Mouse (Mus musculus) MEL (cell line): ENCODE results near the gene Oxnad1. TPM values are rescaled to one million over a fixed set of nuclear protein-coding genes. Genes with fewer than 3 reads are reported as not detected.
A peak's percentile ranks its signal among the peaks of the same experiment; 100 is the strongest.

ENCODE experiments used
- DNase-seq: peaks from one replicate; pipeline ENCODE4 v3.0.0; 2011; ENCODE audit warnings: low read depth, low spot score
- H3K27ac ChIP-seq: 2 replicates; pipeline ENCODE4 v1.5.1; 2012; ENCODE audit warnings: low read depth, mild to moderate bottlenecking, control low read depth, low read length, moderate library complexity; ENCODE audit not compliant: control insufficient read depth
- H3K27me3 ChIP-seq, 2 experiments: fragments of 150-350 bp in 1 of 2; sonication (generic) in 1 of 2; 2 replicates each; pipeline ENCODE4 v1.6.1; 2012; ENCODE audit warnings: low read length in 2 of 2, mild to moderate bottlenecking in 2 of 2, improper control_type of control experiment in 1 of 2, moderate library complexity in 1 of 2; ENCODE audit not compliant: insufficient read depth in 2 of 2, control insufficient read depth in 1 of 2
- H3K36me3 ChIP-seq, 2 experiments: 2 replicates each; pipeline ENCODE4 v1.6.1; 2012 to 2014; ENCODE audit warnings: low read length in 2 of 2, improper control_type of control experiment in 1 of 2, inconsistent platforms in 1 of 2, mild to moderate bottlenecking in 1 of 2; ENCODE audit not compliant: insufficient read depth in 2 of 2, control insufficient read depth in 1 of 2
- H3K4me1 ChIP-seq, 2 experiments: fragments of 150-350 bp in 1 of 2; sonication (generic) in 1 of 2; 2 replicates each; pipeline ENCODE4 v1.6.1; 2012; ENCODE audit warnings: low read length in 2 of 2, improper control_type of control experiment in 1 of 2, mild to moderate bottlenecking in 1 of 2; ENCODE audit not compliant: insufficient read depth in 2 of 2, control insufficient read depth in 1 of 2
- H3K4me3 ChIP-seq, 2 experiments: fragments of 150-350 bp in 1 of 2; sonication (generic) in 1 of 2; 2 replicates each; pipeline ENCODE4 v1.5.1; 2012; ENCODE audit warnings: low read depth in 2 of 2, low read length in 2 of 2, mild to moderate bottlenecking in 2 of 2, moderate library complexity in 2 of 2, control low read depth in 1 of 2, improper control_type of control experiment in 1 of 2; ENCODE audit not compliant: control insufficient read depth in 1 of 2, insufficient read depth in 1 of 2
- H3K79me2 ChIP-seq: 2 replicates; pipeline ENCODE4 v1.6.1; 2012; ENCODE audit warnings: mild to moderate bottlenecking, low read length, moderate library complexity; ENCODE audit not compliant: control insufficient read depth, poor library complexity, insufficient read depth
- H3K9ac ChIP-seq: 2 replicates; pipeline ENCODE4 v1.6.1; 2012; ENCODE audit warnings: low read depth, mild to moderate bottlenecking, control low read depth, low read length, moderate library complexity; ENCODE audit not compliant: control insufficient read depth, poor library complexity, severe bottlenecking
- H3K9me3 ChIP-seq: fragments of 150-350 bp; sonication (generic); replicated peaks from 2 replicates; pipeline ENCODE4 v1.6.1; 2012; ENCODE audit warnings: mild to moderate bottlenecking, low read length, improper control_type of control experiment, moderate library complexity; ENCODE audit not compliant: insufficient read depth
- BHLHE40 ChIP-seq: IDR thresholded peaks from 2 replicates; pipeline ENCODE4 v1.6.1; 2012; ENCODE audit warnings: low read depth, mild to moderate bottlenecking, inconsistent platforms, low read length, improper control_type of control experiment, borderline replicate concordance
- CHD1 ChIP-seq: IDR thresholded peaks from 2 replicates; pipeline ENCODE4 v1.6.1; 2012; ENCODE audit warnings: low read depth, mild to moderate bottlenecking, inconsistent platforms, low read length, improper control_type of control experiment
- CTCF ChIP-seq, 3 experiments: IDR thresholded peaks in 2 of 3; conservative IDR thresholded peaks in 1 of 3; 2 replicates each; pipeline ENCODE4 v1.5.1; 2011 to 2012; ENCODE audit warnings: low read length in 3 of 3, low read depth in 2 of 3, mild to moderate bottlenecking in 2 of 3, improper control_type of control experiment in 1 of 3, inconsistent platforms in 1 of 3, mixed read lengths in 1 of 3, moderate library complexity in 1 of 3; ENCODE audit not compliant: control insufficient read depth in 1 of 3, insufficient read depth in 1 of 3, poor library complexity in 1 of 3, severe bottlenecking in 1 of 3
- E2F4 ChIP-seq: IDR thresholded peaks from 2 replicates; pipeline ENCODE4 v1.6.1; 2011; ENCODE audit warnings: low read depth, low read length, improper control_type of control experiment, borderline replicate concordance
- ETS1 ChIP-seq: IDR thresholded peaks from 2 replicates; pipeline ENCODE4 v1.6.1; 2012; ENCODE audit warnings: low read depth, mild to moderate bottlenecking, inconsistent platforms, low read length, improper control_type of control experiment, moderate library complexity
- GATA1 ChIP-seq: IDR thresholded peaks from 2 replicates; pipeline ENCODE4 v1.6.1; 2011; ENCODE audit warnings: low read depth, low read length, improper control_type of control experiment
- JUND ChIP-seq: IDR thresholded peaks from 2 replicates; pipeline ENCODE4 v1.6.1; 2011; ENCODE audit warnings: low read depth, mild to moderate bottlenecking, improper control_type of control experiment, low read length
- MAFK ChIP-seq: IDR thresholded peaks from 2 replicates; pipeline ENCODE4 v1.6.1; 2011; ENCODE audit warnings: low read depth, mild to moderate bottlenecking, low read length, improper control_type of control experiment, borderline replicate concordance
- MAX ChIP-seq: IDR thresholded peaks from 2 replicates; pipeline ENCODE4 v1.6.1; 2011; ENCODE audit warnings: low read length, improper control_type of control experiment
- MAZ ChIP-seq: IDR thresholded peaks from 2 replicates; pipeline ENCODE4 v1.6.1; 2012; ENCODE audit warnings: low read depth, mild to moderate bottlenecking, inconsistent platforms, low read length, improper control_type of control experiment
- MXI1 ChIP-seq: IDR thresholded peaks from 2 replicates; pipeline ENCODE4 v1.6.1; 2011; ENCODE audit warnings: mild to moderate bottlenecking, low read depth, low read length, improper control_type of control experiment
- MYC ChIP-seq: IDR thresholded peaks from 2 replicates; pipeline ENCODE4 v1.6.1; 2011; ENCODE audit warnings: low read depth, mild to moderate bottlenecking, low read length, improper control_type of control experiment, moderate library complexity
- NELFE ChIP-seq: IDR thresholded peaks from 2 replicates; pipeline ENCODE4 v1.6.1; 2011; ENCODE audit warnings: low read depth, low read length, improper control_type of control experiment
- NRF1 ChIP-seq: IDR thresholded peaks from 2 replicates; pipeline ENCODE4 v1.6.1; 2014; ENCODE audit warnings: low read depth, mild to moderate bottlenecking, inconsistent platforms, low read length, improper control_type of control experiment, moderate library complexity; ENCODE audit not compliant: poor library complexity, insufficient read depth, severe bottlenecking
- POLR2A ChIP-seq, 2 experiments: IDR thresholded peaks; 2 replicates each; pipeline ENCODE4 v1.6.1; 2011 to 2012; ENCODE audit warnings: low read length in 2 of 2, mild to moderate bottlenecking in 2 of 2, control low read depth in 1 of 2, improper control_type of control experiment in 1 of 2, low read depth in 1 of 2, moderate library complexity in 1 of 2; ENCODE audit not compliant: control insufficient read depth in 1 of 2, insufficient read depth in 1 of 2, poor library complexity in 1 of 2
- POLR2AphosphoS2 ChIP-seq: IDR thresholded peaks from 2 replicates; pipeline ENCODE4 v1.6.1; 2011; ENCODE audit warnings: low read length, improper control_type of control experiment
- POLR2AphosphoS5 ChIP-seq: IDR thresholded peaks from 2 replicates; pipeline ENCODE4 v1.6.1; 2012; ENCODE audit warnings: low read depth, borderline replicate concordance, mild to moderate bottlenecking, inconsistent platforms, low read length, moderate library complexity, mixed read lengths
- RCOR1 ChIP-seq: IDR thresholded peaks from 2 replicates; pipeline ENCODE4 v1.6.1; 2012; ENCODE audit warnings: low read depth, mild to moderate bottlenecking, inconsistent platforms, low read length, improper control_type of control experiment
- TBP ChIP-seq: IDR thresholded peaks from 2 replicates; pipeline ENCODE4 v1.8.0; 2011; ENCODE audit warnings: low read depth, low read length, improper control_type of control experiment
- UBTF ChIP-seq: IDR thresholded peaks from 2 replicates; pipeline ENCODE4 v1.6.1; 2012; ENCODE audit warnings: low read depth, mild to moderate bottlenecking, inconsistent platforms, low read length, improper control_type of control experiment, moderate library complexity, borderline replicate concordance; ENCODE audit not compliant: insufficient read depth
- USF2 ChIP-seq, 2 experiments: IDR thresholded peaks; 2 replicates each; pipeline ENCODE4 v1.6.1; 2011 to 2012; ENCODE audit warnings: improper control_type of control experiment in 2 of 2, low read length in 2 of 2, borderline replicate concordance in 1 of 2, inconsistent platforms in 1 of 2, low read depth in 1 of 2, mild to moderate bottlenecking in 1 of 2; ENCODE audit not compliant: insufficient read depth in 1 of 2
- ZMIZ1 ChIP-seq: IDR thresholded peaks from 2 replicates; pipeline ENCODE4 v1.6.1; 2012; ENCODE audit warnings: low read depth, mild to moderate bottlenecking, inconsistent platforms, low read length, improper control_type of control experiment, moderate library complexity
- polyA plus RNA-seq, 2 experiments: library from polyadenylated mRNA; stranded (reverse) in 1 of 2; unstranded in 1 of 2; fragments of >175 nt in 1 of 2; fragments of >200 nt in 1 of 2; gene quantifications; 2 replicates each; pipeline versions ENCODE4 v1.2.1 to v1.2.4; 2012; ENCODE audit warnings: low replicate concordance in 2 of 2, low read depth in 1 of 2; ENCODE audit not compliant: insufficient read length in 2 of 2, insufficient read depth in 1 of 2, missing spikeins in 1 of 2
- total RNA-seq: library from RNA; depleted of rRNA; stranded (reverse); fragments of 300-350 nt; gene quantifications from 2 replicates; pipeline ENCODE4 v1.2.3, GENCODE M21; 2012

Gene Oxnad1
- total and polyA plus RNA-seq, 3 experiments: 54.8 to 244 (median 82.1) TPM

DNA sequence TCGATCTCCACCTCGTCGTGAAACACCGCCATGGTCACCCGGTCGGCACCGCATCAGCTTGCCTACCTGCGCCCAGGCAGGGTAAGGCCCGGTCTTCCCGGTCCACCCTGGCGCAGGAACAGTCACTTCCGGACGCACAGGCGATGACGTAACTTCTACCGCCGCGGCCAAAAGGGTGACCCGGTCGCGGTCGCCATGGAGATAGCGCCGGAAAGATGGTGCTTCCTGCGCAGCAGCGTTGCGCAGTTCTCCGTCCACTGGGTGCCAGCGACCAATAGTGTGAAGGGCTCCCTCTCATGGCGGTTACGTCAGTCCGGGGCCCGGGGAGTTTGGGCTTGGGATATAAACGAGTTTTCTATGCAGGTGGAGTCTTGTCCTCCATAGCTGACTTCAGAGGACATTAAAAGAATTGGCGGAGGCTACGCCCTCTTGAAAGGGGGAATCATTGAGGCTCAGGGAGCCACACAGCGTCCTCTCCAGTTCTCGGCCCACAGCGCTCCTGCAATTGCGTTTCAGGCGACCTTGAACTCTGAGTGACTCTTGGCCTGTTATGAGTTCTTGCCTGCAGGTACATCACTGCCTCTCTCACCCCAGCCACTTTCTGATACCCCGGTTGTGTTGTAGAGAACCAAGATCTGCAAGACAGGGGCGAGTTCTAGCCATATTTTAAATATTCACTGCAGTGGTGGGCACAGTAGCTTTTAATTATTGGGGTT lies 470 bp downstream of the Oxnad1 start, which contains the start of gene Dph3 (continued):
- no peak for TF ChIP-seq UBTF
- TF ChIP-seq POLR2AphosphoS2: peak; percentile 38; the same call in 1 of the 2 replicates
- TF ChIP-seq NRF1: peak; percentile 89
- peak; percentile 82 for TF ChIP-seq NELFE
- TF ChIP-seq CTCF (IDR thresholded peaks at IDR 0.05 in 2 of 3, conservative IDR thresholded peaks at IDR 0.05 in 1 of 3; ENCODE audit: control insufficient read depth in 1 of 3, insufficient read depth in 1 of 3, low read depth in 2 of 3, low read length in 3 of 3, poor library complexity in 1 of 3, severe bottlenecking in 1 of 3): peak in 1 of 3 experiments; percentile 8; a peak in 1 of 6 replicates
- TF ChIP-seq POLR2AphosphoS5: no peak
- no peak for TF ChIP-seq MAZ
- TF ChIP-seq POLR2A (IDR thresholded peaks at IDR 0.05; ENCODE audit: control insufficient read depth in 1 of 2, insufficient read depth in 1 of 2, low read depth in 1 of 2, low read length in 2 of 2, poor library complexity in 1 of 2): peak; percentile 72 to 86
- no peak for TF ChIP-seq E2F4
- no peak for TF ChIP-seq RCOR1
- no peak for TF ChIP-seq GATA1
- peak; percentile 23; the same call in 1 of the 2 replicates for TF ChIP-seq ZMIZ1
- peak; percentile 75 for TF ChIP-seq ETS1
- no peak for TF ChIP-seq USF2 (IDR thresholded peaks at IDR 0.05; ENCODE audit: borderline replicate concordance in 1 of 2, insufficient read depth in 1 of 2, low read depth in 1 of 2, low read length in 2 of 2)
- no peak for TF ChIP-seq BHLHE40
- TF ChIP-seq JUND: no peak

DNA sequence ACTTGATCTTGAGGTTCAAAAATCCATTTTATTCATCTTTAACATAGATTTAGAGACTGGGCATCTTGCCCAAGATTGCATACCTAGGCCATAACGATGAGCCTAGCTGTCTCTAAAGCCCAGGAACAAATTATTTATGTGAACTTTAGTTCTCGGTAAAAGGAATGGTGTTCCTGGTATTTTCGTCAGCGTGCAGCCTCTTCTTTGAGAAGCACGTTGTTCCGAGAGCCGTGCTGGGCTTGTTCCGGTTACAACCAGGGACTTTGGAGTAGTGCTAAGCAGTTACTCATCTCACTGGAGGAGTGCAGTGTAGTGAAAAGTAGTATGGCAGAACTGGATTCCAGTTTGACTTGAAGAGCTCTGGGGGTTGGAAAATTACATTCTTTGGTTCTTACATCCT lies 1.1 kb downstream of the Oxnad1 start:
- H3K36me3 ChIP-seq: peaks cover 0 to 20% of the 10 kb centered on the region in 2 experiments; a peak in 2 of 4 replicates
- H3K79me2 ChIP-seq: peaks cover 39% of the 10 kb centered on the region
- peaks cover 0 to 9% of the 10 kb centered on the region in 2 experiments; a peak in 2 of 4 replicates for H3K4me1 ChIP-seq
- no peaks in the 10 kb centered on the region for H3K27me3 ChIP-seq
- 0 out of 2 replicates have a peak, but pooled peaks have one; percentile 40 for TF ChIP-seq E2F4
- 0 out of 2 replicates have a peak, but pooled peaks have one; percentile 46 for TF ChIP-seq ZMIZ1
- TF ChIP-seq TBP: peak; percentile 68; the same call in 1 of the 2 replicates
- TF ChIP-seq MYC: peak; percentile 90
- TF ChIP-seq NRF1: no peak
- TF ChIP-seq CHD1: peak; percentile 98
- TF ChIP-seq MAFK: no peak
- peak; percentile 71 for TF ChIP-seq MAX
- TF ChIP-seq MXI1: peak; percentile 93
- peak overlapping the region; percentile 80 to 82 for H3K4me3 ChIP-seq
- DNase-seq: peak; percentile 83
- peak overlapping the region; percentile 96 for H3K27ac ChIP-seq
- no peaks in the 10 kb centered on the region for H3K9me3 ChIP-seq
- H3K9ac ChIP-seq: peak overlapping the region; percentile 89
